Mouse (Mus musculus): ENCODE measurements around the gene Acvr1. TPM values are rescaled to one million over a fixed set of nuclear protein-coding genes. Genes with fewer than 3 reads are reported as not detected.
A peak's percentile ranks its signal among the peaks of the same experiment; 100 is the strongest.

Gene Acvr1
- total and polyA plus RNA-seq, 2 experiments from 2014 or later, result 4.1 to 10.0 TPM

- H3K4me2 ChIP-seq (ENCODE audit: low read depth, low read length, poor library complexity, severe bottlenecking), result no peak overlapping the region
- H3K9me3 ChIP-seq (ENCODE audit: low read length), result no peaks in the 10 kb centered on the region
- DNase-seq (ENCODE audit: low spot score) (no peak), ATAC-seq (ENCODE audit: low FRiP score) (no peak)
- no peak for TF ChIP-seq CTCF (IDR thresholded peaks at IDR 0.05)
- H3K4me3 ChIP-seq (ENCODE audit: low read depth, low read length), result no peak overlapping the region
- 64% methylated on average over 8 of the region's 8 CpGs for WGBS
- no peaks in the 10 kb centered on the region for H3K36me3 ChIP-seq (ENCODE audit: insufficient read depth, low read length)
- H3K4me1 ChIP-seq (ENCODE audit: insufficient read depth, low read length), result no peaks in the 10 kb centered on the region
- H3K9ac ChIP-seq (replicated peaks; ENCODE audit: low read length, poor library complexity, severe bottlenecking), result no peak overlapping the region
- no peak overlapping the region for H3K27ac ChIP-seq (ENCODE audit: low read depth, low read length)
- H3K27me3 ChIP-seq (ENCODE audit: insufficient read depth, low read length), result no peaks in the 10 kb centered on the region
Observed at GRCm38 (mm10) chr2:58419571-58419970, 147.4 kb downstream of the Acvr1 start.

DNA sequence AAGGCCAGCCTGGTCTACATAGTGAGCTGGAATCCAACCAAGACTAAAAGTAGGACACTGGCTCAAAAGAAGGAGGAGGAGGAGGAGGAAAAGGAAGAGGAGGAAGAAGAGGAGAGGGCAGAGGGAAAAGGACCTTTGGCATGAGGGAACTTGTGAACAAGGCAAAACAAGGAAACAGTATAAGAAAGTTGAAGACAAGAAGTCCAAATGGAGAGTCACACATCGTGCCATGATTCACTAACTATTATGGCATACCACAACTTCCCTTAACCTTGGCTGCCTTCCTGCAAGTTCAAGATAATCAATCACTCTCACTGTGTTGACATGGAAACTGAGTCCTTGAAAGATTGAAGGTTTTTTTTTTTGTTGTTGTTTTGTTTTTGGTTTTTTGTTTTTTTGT is 148.8 kb downstream of the Acvr1 start:
- no peak for ATAC-seq (ENCODE audit: low FRiP score)
- no peak overlapping the region for H3K9ac ChIP-seq (replicated peaks; ENCODE audit: low read length, poor library complexity, severe bottlenecking)

DNA sequence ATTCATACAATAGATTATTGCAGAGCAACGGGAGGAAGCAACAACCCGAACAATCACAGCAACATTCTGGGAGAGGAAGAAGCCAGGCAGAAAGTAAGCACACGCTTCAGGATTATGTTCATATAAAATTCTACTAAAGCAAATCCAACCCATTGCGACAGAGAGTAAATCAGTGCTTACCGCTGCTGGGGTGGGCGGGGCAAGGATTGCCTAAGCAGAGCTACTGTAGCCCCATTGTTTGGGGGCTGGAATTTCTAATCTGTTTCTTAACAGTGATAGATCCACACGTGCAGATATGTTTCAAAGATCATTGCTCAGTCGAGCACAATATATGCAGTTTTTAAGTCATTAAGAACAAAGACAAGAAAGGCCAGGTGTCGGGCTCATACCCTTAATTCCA is 149.3 kb downstream of the Acvr1 start:
- Histone ChIP-seq H3K4me3 (ENCODE audit: low read depth, low read length) (no peak overlapping the region), H3K4me1 (ENCODE audit: insufficient read depth, low read length) (no peaks in the 10 kb centered on the region), H3K9ac (replicated peaks; ENCODE audit: low read length, poor library complexity, severe bottlenecking) (no peak overlapping the region), H3K27me3 (ENCODE audit: insufficient read depth, low read length) (no peaks in the 10 kb centered on the region), H3K4me2 (ENCODE audit: low read depth, low read length, poor library complexity, severe bottlenecking) (no peak overlapping the region), H3K36me3 (ENCODE audit: insufficient read depth, low read length) (no peaks in the 10 kb centered on the region), H3K9me3 (ENCODE audit: low read length) (no peaks in the 10 kb centered on the region), H3K27ac (ENCODE audit: low read depth, low read length) (no peak overlapping the region)
- 84% methylated on average over 9 of the region's 9 CpGs for WGBS
- ATAC-seq (ENCODE audit: low FRiP score), result no peak
- TF ChIP-seq CTCF (IDR thresholded peaks at IDR 0.05), result no peak
- DNase-seq (ENCODE audit: low spot score), result no peak

More for the DNA sequence above, 148.8 kb downstream of the Acvr1 start:
- Histone ChIP-seq H3K27ac (ENCODE audit: low read depth, low read length) (no peak overlapping the region), H3K9me3 (ENCODE audit: low read length) (no peaks in the 10 kb centered on the region), H3K4me2 (ENCODE audit: low read depth, low read length, poor library complexity, severe bottlenecking) (no peak overlapping the region), H3K36me3 (ENCODE audit: insufficient read depth, low read length) (no peaks in the 10 kb centered on the region), H3K27me3 (ENCODE audit: insufficient read depth, low read length) (no peaks in the 10 kb centered on the region), H3K4me3 (ENCODE audit: low read depth, low read length) (no peak overlapping the region), H3K4me1 (ENCODE audit: insufficient read depth, low read length) (no peaks in the 10 kb centered on the region)
- 92% methylated on average over 1 of the region's 1 CpGs for WGBS
- TF ChIP-seq CTCF (IDR thresholded peaks at IDR 0.05), result no peak
- no peak for DNase-seq (ENCODE audit: low spot score)

- DNase-seq (ENCODE audit: low spot score) (no peak), ATAC-seq (ENCODE audit: low FRiP score) (no peak)
- no peaks in the 10 kb centered on the region for H3K4me1 ChIP-seq (ENCODE audit: insufficient read depth, low read length)
- H3K36me3 ChIP-seq (ENCODE audit: insufficient read depth, low read length), result no peaks in the 10 kb centered on the region
- H3K9me3 ChIP-seq (ENCODE audit: low read length), result no peaks in the 10 kb centered on the region
- no peaks in the 10 kb centered on the region for H3K27me3 ChIP-seq (ENCODE audit: insufficient read depth, low read length)
- no peak overlapping the region for H3K27ac ChIP-seq (ENCODE audit: low read depth, low read length)
- H3K9ac ChIP-seq (replicated peaks; ENCODE audit: low read length, poor library complexity, severe bottlenecking), result no peak overlapping the region
- peak; percentile 33 for TF ChIP-seq CTCF (IDR thresholded peaks at IDR 0.05)
- no peak overlapping the region for H3K4me3 ChIP-seq (ENCODE audit: low read depth, low read length)
- H3K4me2 ChIP-seq (ENCODE audit: low read depth, low read length, poor library complexity, severe bottlenecking), result no peak overlapping the region
Observed at GRCm38 (mm10) chr2:58415037-58415436, 151.9 kb downstream of the Acvr1 start.

- no peak overlapping the region for H3K4me3 ChIP-seq (ENCODE audit: low read depth, low read length)
- no peak for TF ChIP-seq CTCF (IDR thresholded peaks at IDR 0.05)
- ATAC-seq (ENCODE audit: low FRiP score) (no peak), DNase-seq (ENCODE audit: low spot score) (no peak)
- no peak overlapping the region for H3K4me2 ChIP-seq (ENCODE audit: low read depth, low read length, poor library complexity, severe bottlenecking)
- no peaks in the 10 kb centered on the region for H3K36me3 ChIP-seq (ENCODE audit: insufficient read depth, low read length)
- H3K9me3 ChIP-seq (ENCODE audit: low read length), result no peaks in the 10 kb centered on the region
- H3K4me1 ChIP-seq (ENCODE audit: insufficient read depth, low read length), result no peaks in the 10 kb centered on the region
- no peaks in the 10 kb centered on the region for H3K27me3 ChIP-seq (ENCODE audit: insufficient read depth, low read length)
- no peak overlapping the region for H3K27ac ChIP-seq (ENCODE audit: low read depth, low read length)
- 86% methylated on average over 5 of the region's 5 CpGs for WGBS
- H3K9ac ChIP-seq (replicated peaks; ENCODE audit: low read length, poor library complexity, severe bottlenecking), result no peak overlapping the region
Observed at GRCm38 (mm10) chr2:58408926-58409634, 157.9 kb downstream of the Acvr1 start.

DNA sequence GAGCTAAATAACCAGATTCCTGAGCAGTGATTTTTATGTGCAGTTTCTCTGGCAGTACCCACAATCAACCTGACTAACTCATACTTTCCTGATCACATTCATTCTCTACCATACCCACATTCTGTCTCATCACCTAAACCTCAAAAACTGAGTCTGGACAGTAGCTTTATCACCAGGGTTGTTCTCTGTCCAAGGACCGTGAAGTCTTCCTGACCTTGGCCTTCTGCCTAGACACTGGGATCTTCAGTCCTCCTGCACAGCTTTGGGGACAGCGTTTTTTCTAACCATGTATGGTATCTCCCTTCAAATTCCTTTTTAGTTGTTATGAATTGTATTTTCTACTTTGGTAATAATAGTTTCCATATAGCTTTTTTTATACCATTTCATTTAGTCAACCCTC is 163.5 kb downstream of the Acvr1 start:
- Histone ChIP-seq H3K36me3 (ENCODE audit: insufficient read depth, low read length) (no peaks in the 10 kb centered on the region), H3K27ac (ENCODE audit: low read depth, low read length) (no peak overlapping the region), H3K4me1 (ENCODE audit: insufficient read depth, low read length) (no peaks in the 10 kb centered on the region), H3K9me3 (ENCODE audit: low read length) (no peaks in the 10 kb centered on the region), H3K4me2 (ENCODE audit: low read depth, low read length, poor library complexity, severe bottlenecking) (no peak overlapping the region), H3K27me3 (ENCODE audit: insufficient read depth, low read length) (no peaks in the 10 kb centered on the region), H3K4me3 (ENCODE audit: low read depth, low read length) (no peak overlapping the region), H3K9ac (replicated peaks; ENCODE audit: low read length, poor library complexity, severe bottlenecking) (no peak overlapping the region)
- no peak for TF ChIP-seq CTCF (IDR thresholded peaks at IDR 0.05)
- ATAC-seq (ENCODE audit: low FRiP score) (no peak), DNase-seq (ENCODE audit: low spot score) (no peak)
- 84% methylated on average over 2 of the region's 2 CpGs for WGBS

Data from midbrain, postnatal 0 days (tissue).